Mouse (Mus musculus) cerebellum, postnatal 14 days (tissue): Measurements from ENCODE around the gene Gm49510.

Experiments
- DNase-seq, 2 experiments: peaks; one replicate each; pipeline ENCODE4 v3.0.0; 2021; ENCODE audit warnings: mixed read lengths in 2 of 2

Gene Gm49510

GRCm38 (mm10) chr15:78916052-78916826, 16.8 kb downstream of the Gm49510 start:
- peak; percentile 67 to 74 for DNase-seq

GRCm38 (mm10) chr15:78918126-78918525, 18.7 kb downstream of the Gm49510 start:
- DNase-seq: no peak

- no peak for DNase-seq
These were observed 20.4 kb downstream of the Gm49510 start for GRCm38 (mm10) chr15:78919914-78920313.

- no peak for DNase-seq
These were observed 23.2 kb downstream of the Gm49510 start for GRCm38 (mm10) chr15:78922700-78923099.

- no peak for DNase-seq
These were observed 24.1 kb downstream of the Gm49510 start for GRCm38 (mm10) chr15:78923585-78923984.

GRCm38 (mm10) chr15:78925129-78925528, 25.7 kb downstream of the Gm49510 start:
- DNase-seq: no peak

- peak; percentile 84 to 88 for DNase-seq
These were observed 26.8 kb downstream of the Gm49510 start, which contains the start of gene Lgals1 for GRCm38 (mm10) chr15:78926021-78926919. TSS of gene Lgals1 (plus strand) at chr15:78926725.

- peak in 1 of 2 experiments; percentile 59 for DNase-seq
These were observed 27.7 kb downstream of the Gm49510 start for GRCm38 (mm10) chr15:78927021-78927787.

GRCm38 (mm10) chr15:78927788-78928457, 28.5 kb downstream of the Gm49510 start:
- DNase-seq: peak in 1 of 2 experiments; percentile 40

GRCm38 (mm10) chr15:78928539-78928938, 29.1 kb downstream of the Gm49510 start:
- no peak for DNase-seq

GRCm38 (mm10) chr15:78930192-78930706, 30.8 kb downstream of the Gm49510 start:
- DNase-seq: no peak

- DNase-seq: no peak
These were observed 31.4 kb downstream of the Gm49510 start for GRCm38 (mm10) chr15:78930801-78931426.

GRCm38 (mm10) chr15:78931577-78931976, 32.1 kb downstream of the Gm49510 start:
- peak in 1 of 2 experiments; percentile 53 for DNase-seq

GRCm38 (mm10) chr15:78934784-78935320, 35.4 kb downstream of the Gm49510 start, which contains the start of gene Nol12:
TSS of gene Nol12 (plus strand) at chr15:78934933.
- peak; percentile 90 to 94 for DNase-seq

GRCm38 (mm10) chr15:78936403-78936802, 36.9 kb downstream of the Gm49510 start:
- DNase-seq: no peak

- no peak for DNase-seq
These were observed 37.8 kb downstream of the Gm49510 start for GRCm38 (mm10) chr15:78937311-78937710.

GRCm38 (mm10) chr15:78937963-78938362, 38.5 kb downstream of the Gm49510 start:
- peak in 1 of 2 experiments; percentile 45 for DNase-seq

GRCm38 (mm10) chr15:78940325-78940724, 40.9 kb downstream of the Gm49510 start:
- DNase-seq: no peak

GRCm38 (mm10) chr15:78942663-78943062, 43.2 kb downstream of the Gm49510 start:
- peak; percentile 93 for DNase-seq

GRCm38 (mm10) chr15:78946232-78946631, 46.8 kb downstream of the Gm49510 start:
- DNase-seq: no peak

- DNase-seq: peak; percentile 91 to 92
These were observed 48.2 kb downstream of the Gm49510 start, which contains the start of gene Triobp for GRCm38 (mm10) chr15:78947657-78948056. TSS of gene Triobp (plus strand) at chr15:78947724.
